ENCODE assay signal across 8 mouse cellular contexts in the genomic region with DNA sequence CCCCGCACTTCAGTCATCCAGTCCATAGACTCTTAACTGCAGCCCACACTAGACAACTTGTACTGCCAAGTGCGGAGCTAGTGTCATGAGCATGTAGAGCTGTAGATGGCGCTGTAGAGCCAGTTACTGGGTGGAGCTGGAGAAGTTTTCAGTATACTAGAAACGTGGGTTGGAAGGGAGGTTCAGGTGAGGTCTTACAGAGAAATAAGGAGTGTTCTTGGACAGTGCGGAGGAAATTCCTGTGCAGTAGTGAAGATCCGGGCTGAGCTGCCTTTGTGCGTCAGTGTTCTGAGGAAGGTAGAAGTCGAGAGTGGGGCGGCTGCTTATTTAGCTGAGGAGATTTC. TPM values are rescaled to one million over a fixed set of nuclear protein-coding genes. Genes with fewer than 3 reads are reported as not detected.
DNase-seq lines count a peak whose midpoint lies in the region; ATAC-seq and TF ChIP-seq lines count a peak whose summit lies in the region.

No protein-coding gene starts in this region.

- no peaks in the 10 kb centered on the region for H3K36me3 ChIP-seq in liver, embryonic 14.5 days (replicated peaks; ENCODE audit: control insufficient read depth, insufficient read depth, low read depth)

- H3K9me3 ChIP-seq in liver, embryonic 14.5 days (ENCODE audit: control insufficient read depth, low read length) = no peaks in the 10 kb centered on the region

- H3K4me1 ChIP-seq in liver, embryonic 14.5 days (replicated peaks; ENCODE audit: control insufficient read depth in 2 of 2, insufficient read depth in 2 of 2, low read length in 1 of 2) = peaks cover 0 to 7% of the 10 kb centered on the region in 2 experiments; a peak in 2 of 4 replicates

- CTCF ChIA-PET in Patski (lab: Charles Lee) = interaction anchor here (0.8 to 2.7 kb wide), 7 partner anchors 8 to 103 kb away, joined by 3 to 8 read pairs (median 4); a partner anchor contains a TSS

- no peak overlapping the region for H3K4me3 ChIP-seq in liver, embryonic 14.5 days (ENCODE audit: insufficient read depth in 1 of 2, low read depth in 2 of 2, low read length in 2 of 2)

- no peak overlapping the region for H3K4me2 ChIP-seq in liver, embryonic 14.5 days (ENCODE audit: low read depth)

- no peaks in the 10 kb centered on the region for H3K27me3 ChIP-seq in Patski
- H3K27me3 ChIP-seq in liver, embryonic 14.5 days (ENCODE audit: control insufficient read depth, insufficient read depth, low read length) = no peaks in the 10 kb centered on the region; the same call in none of the 2 replicates

- POLR2A ChIA-PET in Patski (lab: Charles Lee) = no interaction called here

- peak; percentile 45 for ATAC-seq in Patski
- ATAC-seq in liver, embryonic 14.5 days (ENCODE audit: insufficient read depth) = peak; percentile 58; the same call in 1 of the 2 replicates
- ATAC-seq in inflammation-experienced regulatory T-cells, adult 6 months = no peak

- no peak for TF ChIP-seq EP300 in liver, embryonic 14.5 days (IDR thresholded peaks at IDR 0.05; ENCODE audit: low read depth)

- TF ChIP-seq CTCF in Patski (IDR thresholded peaks at IDR 0.05) = peak; percentile 85
- peak; percentile 77 for TF ChIP-seq CTCF in liver, embryonic 14.5 days (IDR thresholded peaks at IDR 0.05; ENCODE audit: low read depth)

- no peak overlapping the region for H3K27ac ChIP-seq in liver, embryonic 14.5 days

- peak; percentile 35 for DNase-seq in layer of hippocampus, adult 11-12 months (ENCODE audit: low spot score)
- no peak for DNase-seq in layer of hippocampus, adult 9-11 months
- no peak for DNase-seq in Patski (ENCODE audit: low read depth, low spot score)
- peak; percentile 42 to 47 for DNase-seq in cerebellum, postnatal 4 days (ENCODE audit: low spot score in 2 of 2)
- peak; percentile 70 for DNase-seq in hindlimb bud, embryonic 11.5 days (ENCODE audit: extremely low spot score, low read depth, low spot score)
- peak; percentile 42 to 50 (median 47) for DNase-seq in liver, embryonic 14.5 days (ENCODE audit: low read depth in 3 of 3, low spot score in 3 of 3)
- DNase-seq in right cerebral cortex, postnatal 25 days = peak; percentile 29

- no peak overlapping the region for H3K9ac ChIP-seq in liver, embryonic 14.5 days (replicated peaks)

- in situ Hi-C loops in Patski (cut with MboI; ENCODE audit: low pct_unique_long_range_greater_than_20kb) = loop anchor here (10.0 kb wide), 1 partner anchor 253 kb away; a partner anchor contains a TSS

- WGBS in liver, embryonic 14.5 days (ENCODE audit: insufficient replicate concordance) = 38% methylated on average over 9 of the region's 9 CpGs

RNA-seq across cellular contexts. Expression of a gene that starts 2.7 kb away (rescaled TPM):
- polyA plus RNA-seq in Patski (2021) = 0.03 TPM
- 0.22 and 0.27 TPM in 2 replicates for polyA plus RNA-seq in liver, embryonic 14.5 days (2012; rRNA removed)
- 0.06 and 0.29 TPM in 2 replicates for polyA plus RNA-seq in liver, embryonic 14.5 days (2014; fragmentation: Nextera tagmentation; extraction: Ambion mirVana)
- polyA plus RNA-seq in inflammation-experienced regulatory T-cells, adult 6 months (2017; shearing (Covaris generic)) = not detected

RNA-seq across cellular contexts. Expression of a gene that starts 38.2 kb away (rescaled TPM):
- 46.1 TPM for polyA plus RNA-seq in Patski (2021)
- polyA plus RNA-seq in liver, embryonic 14.5 days (2012; rRNA removed) = 9.6 and 15.0 TPM in 2 replicates
- 15.8 and 17.2 TPM in 2 replicates for polyA plus RNA-seq in liver, embryonic 14.5 days (2014; fragmentation: Nextera tagmentation; extraction: Ambion mirVana)
- 10 to 100 TPM; 21.2 to 39.0 (median 24.7) TPM for polyA plus RNA-seq in inflammation-experienced regulatory T-cells, adult 6 months (2017; shearing (Covaris generic))

Comparison
In these comparisons a context has a peak if more than half of its experiments do, and no peak if none do; other contexts are left out.
1. DNase-seq: peak in layer of hippocampus, adult 11-12 months (single experiment), cerebellum, postnatal 4 days (2 of 2), hindlimb bud, embryonic 11.5 days (single experiment), liver, embryonic 14.5 days (3 of 3) and right cerebral cortex, postnatal 25 days (single experiment); none in layer of hippocampus, adult 9-11 months (single experiment) and Patski (single experiment).